Mouse (Mus musculus) thymus, postnatal 10 days (tissue): ENCODE results near the gene Vmo1.
"Not testable (repeated sequence)": the region's sequence is repeated elsewhere in the genome, so short reads cannot be mapped to it uniquely, and the experiment has no call there.

ENCODE experiments used
- DNase-seq, 2 experiments: peaks; one replicate each; pipeline ENCODE4 v3.0.0; 2021; ENCODE audit warnings: low spot score in 2 of 2

The Vmo1 gene

DNA sequence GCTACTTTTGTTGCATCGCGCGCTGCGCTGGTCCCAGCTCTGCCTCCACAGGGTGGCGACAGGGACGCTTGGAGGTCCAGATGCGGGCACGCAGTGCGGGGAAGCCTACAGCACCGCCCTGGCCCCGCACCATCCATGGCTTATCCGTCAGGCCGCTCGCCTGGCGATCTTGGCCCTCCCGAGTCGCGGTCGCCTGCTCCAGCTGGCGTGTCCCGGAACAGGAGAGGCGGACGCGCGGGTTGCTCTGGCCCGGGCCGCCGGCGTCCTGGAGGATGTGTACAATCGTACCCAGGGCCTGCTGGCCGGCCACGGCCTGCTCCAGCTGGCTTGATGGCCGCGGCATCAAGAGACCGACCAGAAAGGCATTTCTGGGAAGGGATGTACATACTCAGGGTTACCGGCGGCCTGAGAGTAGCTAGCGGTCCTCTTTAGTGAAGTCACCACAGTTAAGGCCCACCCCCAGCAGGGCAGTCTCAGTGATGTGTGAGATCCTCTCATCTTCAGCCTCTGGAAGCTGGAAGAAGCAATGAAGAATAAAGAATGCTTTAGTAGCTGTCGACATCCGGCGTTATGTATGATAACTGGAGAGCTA lies 5.9 kb upstream of the Vmo1 start:
- no peak for DNase-seq

DNA sequence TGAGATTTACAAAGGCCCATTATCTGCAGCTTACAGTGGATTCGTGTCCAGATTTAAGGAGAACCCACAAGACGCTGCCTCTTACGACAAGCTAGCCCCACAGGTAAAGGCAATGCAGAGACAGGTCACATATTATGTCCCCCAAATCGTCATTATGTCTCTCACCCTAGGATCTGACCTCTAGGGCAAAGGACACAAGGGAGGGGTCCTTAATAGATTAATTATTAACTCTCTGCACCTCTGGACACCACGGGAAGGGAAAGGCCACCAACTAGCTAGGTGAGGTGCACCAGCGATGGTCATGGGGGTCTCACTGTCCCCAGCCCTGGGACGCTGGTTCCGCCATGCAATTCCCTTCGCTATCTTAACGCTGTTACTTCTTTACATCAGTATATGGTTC lies 4.5 kb upstream of the Vmo1 start, which contains the start of gene Gltpd2:
Gene Gltpd2, plus strand, starts transcription at position 274 of the 400 bp plus-strand sequence.
- no peak for DNase-seq

DNA sequence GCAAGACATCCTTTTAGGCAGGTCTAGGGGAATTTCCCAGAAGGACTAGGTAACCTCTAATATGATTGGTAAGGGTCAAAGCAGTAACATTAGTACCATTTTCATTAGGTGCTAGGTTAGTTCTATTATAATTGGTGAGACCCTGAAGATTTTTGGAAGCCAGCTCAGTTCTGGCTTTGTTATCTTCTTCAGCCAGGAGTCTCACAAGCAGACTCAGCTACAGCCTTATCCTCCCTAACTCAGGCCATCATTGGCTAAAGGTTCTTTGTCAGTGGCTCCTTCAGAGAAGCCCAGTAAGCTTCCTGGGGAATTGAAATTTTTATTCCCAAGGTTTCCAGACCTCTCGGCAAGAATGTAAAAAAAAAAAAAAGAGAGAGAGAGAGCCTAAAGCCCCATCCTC lies 4.0 kb upstream of the Vmo1 start:
- no peak for DNase-seq

DNA sequence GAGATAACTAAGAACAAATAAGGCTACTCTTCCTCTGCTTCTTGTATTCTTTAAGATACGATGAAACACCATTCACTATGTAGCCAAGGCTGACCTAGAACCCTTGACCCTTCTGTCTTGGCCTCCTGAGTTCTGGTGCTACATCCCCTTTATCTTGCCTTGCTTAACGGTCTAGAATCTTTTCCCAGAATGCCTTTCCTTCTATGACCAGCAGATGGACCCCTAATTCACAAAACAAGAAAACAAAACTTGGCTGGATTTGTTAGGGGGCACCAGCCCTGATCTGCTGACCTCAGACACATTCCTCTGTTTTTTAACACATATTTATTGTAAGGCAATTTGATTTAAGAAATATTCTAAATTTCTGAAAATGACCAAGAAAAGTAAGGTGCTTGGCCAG lies 1.9 kb upstream of the Vmo1 start:
- DNase-seq: peak in 1 of 2 experiments; percentile 37

DNA sequence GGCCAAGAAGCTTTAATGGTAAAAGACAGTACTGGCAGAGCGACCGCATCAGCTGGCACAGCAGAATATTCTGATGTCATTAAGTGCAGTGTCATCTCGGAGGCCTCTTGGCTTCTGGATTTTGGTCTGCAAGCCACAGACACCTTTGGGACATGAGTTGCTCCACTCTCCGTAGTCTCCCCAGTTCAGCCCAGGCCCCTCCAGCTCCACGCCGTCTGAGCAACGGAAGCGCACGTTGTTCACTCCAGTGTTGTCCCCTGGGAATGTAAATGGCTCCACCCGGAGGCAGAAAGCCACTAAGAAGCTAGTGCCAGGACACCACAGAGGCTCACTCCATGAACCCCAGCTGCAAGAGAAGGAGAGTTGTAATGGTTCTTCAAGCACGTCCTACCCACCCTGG lies 896 bp downstream of the Vmo1 start:
- no peak for DNase-seq

DNA sequence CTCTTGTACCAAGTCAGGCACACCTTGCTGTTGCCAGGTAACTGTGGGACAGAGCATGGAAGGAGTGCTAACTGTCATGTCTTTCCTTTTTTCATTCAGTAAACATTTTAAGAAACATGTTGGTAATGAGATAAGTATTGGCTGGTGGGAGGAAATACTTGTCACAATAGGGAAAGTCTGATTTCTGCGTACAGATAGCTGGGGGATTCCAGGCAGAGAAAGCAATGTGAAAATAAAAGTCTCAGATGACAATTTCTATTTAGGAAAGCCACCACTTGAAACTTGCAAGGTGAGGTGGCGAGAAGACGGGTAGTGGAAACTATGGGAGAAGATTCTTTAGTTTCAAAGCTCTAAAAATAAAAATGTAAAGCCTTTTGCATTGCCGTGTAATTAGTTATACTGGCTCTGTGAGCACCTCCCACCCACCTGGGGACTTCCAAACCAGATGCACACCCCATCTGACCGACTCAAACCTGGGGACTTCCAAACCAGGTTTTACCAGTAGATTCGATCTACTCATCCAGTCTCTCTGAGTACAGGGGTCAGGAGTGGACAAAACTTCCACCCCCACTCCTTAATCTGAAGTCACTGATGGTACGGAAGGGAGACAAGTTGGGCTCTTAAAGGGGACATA lies 1.6 kb downstream of the Vmo1 start:
- DNase-seq: no peak

DNA sequence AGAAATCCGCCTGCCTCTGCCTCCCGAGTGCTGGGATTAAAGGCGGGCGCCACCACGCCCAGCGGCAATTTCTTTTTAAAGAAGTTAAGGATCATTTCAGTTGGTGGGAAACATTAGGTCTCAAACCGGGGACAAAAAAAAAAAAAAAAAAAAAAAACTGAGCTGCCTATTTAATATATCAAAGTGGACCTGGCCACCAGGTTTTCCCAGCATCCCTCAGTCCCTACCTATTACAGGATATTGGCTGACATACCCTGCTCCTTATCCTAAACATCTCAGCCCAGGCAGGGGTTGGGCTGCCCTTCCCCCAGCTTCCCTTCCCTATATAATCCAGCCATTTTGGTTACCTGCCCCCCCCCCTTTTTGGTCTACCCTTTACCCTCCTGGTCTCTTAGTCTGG lies 2.6 kb downstream of the Vmo1 start:
- DNase-seq: no peak

DNA sequence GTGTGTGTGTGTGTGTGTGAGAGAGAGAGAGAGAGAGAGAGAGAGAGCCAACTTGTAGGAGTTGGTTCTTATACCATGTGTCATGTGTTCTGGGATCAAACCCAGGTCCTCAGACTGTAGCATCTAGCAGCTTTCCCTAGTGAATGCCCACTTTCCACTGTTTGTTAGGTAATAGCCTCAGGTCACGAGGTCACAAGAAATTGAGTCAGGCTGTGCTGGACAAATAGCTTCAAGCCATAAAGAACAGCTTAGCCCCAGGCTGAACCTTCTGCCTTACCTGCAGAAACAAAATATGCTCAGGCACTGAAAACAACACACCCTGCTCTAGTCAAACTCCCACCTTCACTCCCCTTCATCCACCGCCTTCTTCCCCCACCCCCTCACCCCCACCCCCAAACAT lies 3.2 kb downstream of the Vmo1 start:
- no peak for DNase-seq

DNA sequence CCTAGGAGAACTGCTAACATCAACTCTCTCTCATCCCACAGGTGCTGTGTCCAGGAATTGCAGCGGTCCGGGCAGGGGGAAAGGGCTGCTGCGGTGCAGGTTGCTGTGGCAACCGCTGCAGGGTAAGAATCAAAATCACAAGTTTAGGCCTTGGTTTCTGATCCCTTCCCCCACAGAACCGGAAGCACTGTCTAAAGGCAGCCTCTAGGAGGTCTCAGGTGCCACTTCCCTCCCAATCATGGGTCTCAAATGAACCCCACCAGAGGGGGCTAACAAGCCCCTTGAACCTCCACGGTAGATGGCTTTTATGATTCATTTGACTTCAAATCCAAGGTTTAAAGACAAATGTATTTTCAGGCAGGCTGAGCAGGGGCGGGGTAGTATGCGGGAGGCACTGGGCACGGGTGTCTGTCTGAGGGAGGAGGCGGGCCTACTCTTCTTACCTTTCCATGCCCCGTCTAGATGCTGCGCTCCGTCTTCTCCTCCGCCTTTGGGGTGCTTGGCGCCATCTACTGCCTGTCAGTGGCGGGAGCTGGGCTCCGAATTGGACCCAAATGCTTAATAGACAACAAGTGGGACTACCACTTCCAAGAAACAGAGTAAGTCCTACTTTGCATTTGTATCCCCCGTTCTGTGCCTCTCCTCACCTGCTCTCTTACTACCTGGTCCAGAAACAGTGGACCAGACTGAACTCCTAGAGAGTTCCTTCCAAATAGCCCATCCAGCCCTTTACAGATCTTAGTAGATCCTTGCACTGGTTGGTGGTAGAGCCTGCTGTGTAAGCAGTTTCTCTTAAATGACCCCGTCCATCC lies 4.5 kb downstream of the Vmo1 start:
- peak; percentile 50 to 54 for DNase-seq

DNA sequence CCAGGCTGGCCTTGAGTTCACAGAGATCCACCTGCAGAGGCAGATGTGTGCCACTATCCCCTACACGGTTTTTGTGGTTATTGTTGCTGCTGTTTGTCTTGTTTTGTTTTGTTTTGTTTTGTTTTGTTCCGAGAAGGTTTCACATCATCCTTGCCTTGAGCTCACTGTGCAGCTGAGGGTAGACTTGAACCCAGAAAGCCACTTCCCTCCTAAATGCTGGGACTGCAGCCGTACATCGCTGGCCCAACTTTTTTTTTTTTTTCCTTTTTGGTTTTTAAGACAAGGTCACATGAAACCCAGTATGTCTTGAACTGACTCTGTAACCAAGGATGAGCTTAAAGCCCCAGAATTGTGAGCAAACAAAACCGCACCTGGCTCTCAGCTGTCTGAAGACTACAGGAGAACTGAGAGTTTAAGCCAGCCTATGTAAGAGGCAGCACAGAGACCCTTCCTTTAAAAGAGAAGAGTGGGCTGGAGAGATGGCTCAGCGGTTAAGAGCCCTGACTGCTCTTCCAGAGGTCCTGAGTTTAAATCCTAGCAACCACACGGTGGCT lies 7.4 kb downstream of the Vmo1 start:
- DNase-seq: peak; percentile 37 to 56

DNA sequence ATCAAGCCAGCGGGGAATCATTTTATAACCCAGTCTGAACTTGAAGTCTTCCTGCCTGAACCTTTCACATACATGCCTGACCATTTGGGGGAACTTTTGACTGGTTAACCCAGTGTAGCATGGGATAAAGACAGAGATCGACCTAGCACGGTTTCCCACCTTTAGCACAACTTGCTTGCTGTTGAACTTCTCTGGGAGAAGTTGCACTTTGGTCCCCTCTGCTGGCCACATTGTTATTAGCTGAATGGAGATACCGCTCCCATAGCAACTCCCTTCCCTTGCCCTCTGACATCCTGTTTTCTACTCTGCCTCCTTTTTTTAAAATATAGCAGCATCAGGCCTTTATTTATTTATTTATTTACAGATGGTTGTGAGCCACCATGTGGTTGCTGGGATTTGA lies 8.0 kb downstream of the Vmo1 start:
- DNase-seq: peak; percentile 79 to 85

DNA sequence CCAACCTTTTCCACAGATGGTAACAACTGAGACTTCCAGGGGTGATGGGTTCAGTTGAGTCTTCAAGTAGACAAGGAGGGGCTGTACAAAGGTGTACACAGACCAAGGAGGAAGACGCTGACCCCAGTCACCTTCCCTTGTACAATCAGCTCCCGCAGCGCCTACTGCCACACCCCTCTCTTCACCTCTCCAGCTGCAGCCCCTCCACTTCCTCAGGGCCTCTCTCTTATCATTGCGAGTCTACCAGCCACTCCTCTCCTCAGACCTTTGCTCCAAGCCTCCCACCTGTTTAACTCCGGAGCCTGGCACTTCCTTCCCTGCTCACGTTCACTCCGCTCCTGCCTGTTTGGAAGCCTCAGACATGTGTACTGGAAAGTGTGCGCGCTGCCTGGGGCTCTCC lies 9.4 kb downstream of the Vmo1 start, which contains the start of gene Tm4sf5:
Gene Tm4sf5, plus strand, starts transcription at position 275 of the 400 bp plus-strand sequence.
- DNase-seq: no peak

DNA sequence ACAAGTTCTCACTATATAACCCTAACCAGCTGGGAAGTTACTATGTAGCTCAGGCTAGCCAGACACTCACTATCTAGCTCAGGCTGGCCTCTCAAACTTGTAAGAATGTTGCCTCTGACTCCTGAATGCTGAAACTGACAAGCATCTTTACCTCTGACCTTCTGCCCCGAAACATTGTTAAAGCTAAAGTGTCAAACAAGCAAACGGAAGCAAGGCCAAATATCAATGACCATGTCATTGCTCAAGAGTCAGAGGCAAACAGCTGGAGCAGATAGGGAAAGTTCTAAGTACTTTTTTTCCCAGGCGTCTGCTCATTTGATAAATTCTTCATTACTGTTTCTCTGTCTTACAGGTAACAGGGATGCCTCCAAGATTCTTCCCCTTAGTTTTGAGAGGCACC lies 12.4 kb downstream of the Vmo1 start:
- DNase-seq: no peak

DNA sequence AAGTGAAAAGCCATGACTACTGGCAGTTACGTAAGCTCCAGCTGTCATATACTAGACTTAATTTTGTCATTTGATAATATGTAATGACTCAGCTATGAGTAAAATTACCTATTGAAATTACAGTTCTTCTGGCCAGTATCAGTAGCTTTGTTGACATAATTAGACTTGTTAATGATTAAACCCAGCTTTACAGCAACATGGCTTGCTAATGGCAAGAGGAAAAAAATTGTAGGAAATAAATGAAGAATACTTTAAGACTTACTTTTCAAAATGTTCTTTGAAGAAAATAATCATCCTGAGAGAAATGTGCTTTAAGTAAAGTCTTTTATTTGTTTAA lies 14.0 kb downstream of the Vmo1 start:
- no peak for DNase-seq

DNA sequence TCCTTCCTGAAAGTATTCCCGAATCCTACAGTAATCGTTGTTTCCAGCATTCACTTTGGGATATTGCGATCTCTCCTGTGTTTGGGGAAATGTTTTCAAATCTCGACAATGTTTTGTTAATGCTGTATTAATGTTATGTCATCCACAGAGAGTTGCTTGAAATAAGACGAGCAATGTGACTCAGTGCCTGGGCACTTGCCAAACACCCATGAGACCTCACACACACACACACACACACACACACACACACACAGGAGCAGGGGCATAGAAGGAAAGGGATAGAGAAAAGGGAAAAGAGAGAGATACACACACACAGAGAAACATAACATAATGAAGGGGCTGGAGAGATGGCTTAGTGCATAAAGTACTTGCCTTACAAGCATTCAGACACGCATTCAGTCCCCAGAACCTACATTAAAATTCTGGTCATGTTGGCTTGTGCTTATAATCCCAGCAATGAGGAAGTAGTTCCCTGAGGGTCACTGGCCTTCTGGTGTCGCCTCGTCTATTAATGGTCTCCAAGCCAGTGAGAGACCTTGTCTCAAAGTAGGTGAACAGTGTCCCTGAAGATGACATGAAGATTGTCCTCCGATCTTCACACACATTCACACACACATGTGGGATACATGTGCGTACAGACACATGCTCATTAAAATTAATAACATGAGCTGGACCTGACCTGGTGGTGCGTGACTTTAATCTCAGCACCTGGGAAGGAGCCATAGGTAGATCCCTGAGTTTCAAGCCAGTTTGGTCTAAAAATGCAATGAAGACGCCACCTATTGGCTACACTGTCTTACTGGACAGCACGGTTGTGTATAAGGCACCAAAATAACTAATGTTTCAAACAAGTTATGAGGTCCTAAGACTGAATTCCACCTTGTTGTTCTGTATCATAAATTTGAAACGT lies 14.6 kb downstream of the Vmo1 start:
- no peak for DNase-seq

DNA sequence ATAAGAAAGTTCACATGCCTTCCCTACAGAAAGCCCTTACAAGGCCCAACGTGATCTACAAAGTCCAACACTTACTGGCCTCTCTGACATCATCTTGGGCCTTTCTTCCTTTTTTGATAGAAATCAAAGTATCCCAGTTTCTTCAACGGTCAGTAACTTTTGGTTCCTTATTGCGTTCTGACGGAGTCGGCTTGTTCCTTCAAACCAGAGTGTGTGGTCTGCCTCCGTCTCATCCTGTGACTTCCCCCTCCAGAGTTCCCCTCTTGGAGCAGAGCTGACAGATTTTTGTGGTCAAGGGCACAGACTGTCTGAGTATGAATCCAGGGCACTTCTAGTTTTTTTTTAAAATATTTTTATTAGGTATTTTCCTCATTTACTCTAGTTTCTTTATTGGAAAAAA lies 24.7 kb downstream of the Vmo1 start:
- no peak for DNase-seq

DNA sequence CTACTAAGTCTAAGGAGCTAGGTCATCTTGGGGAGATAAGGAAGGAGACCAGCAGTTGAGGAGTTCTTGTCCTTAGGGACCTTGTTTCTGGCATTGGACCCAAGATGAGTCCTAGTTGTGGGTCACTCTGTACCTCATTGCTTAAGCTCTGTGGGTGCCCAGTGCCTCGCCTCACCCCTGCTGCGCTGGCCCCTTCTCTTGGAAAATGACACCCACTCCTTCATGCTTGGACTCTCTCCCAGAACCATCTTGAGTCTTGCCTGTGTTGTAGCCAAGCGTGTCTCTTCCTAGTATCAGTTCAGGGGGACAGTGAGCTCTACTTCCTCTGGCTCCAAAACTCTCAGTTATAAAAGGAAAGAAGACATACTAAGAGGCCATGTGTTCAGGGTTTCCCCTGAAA lies 25.3 kb downstream of the Vmo1 start:
- DNase-seq: no peak

DNA sequence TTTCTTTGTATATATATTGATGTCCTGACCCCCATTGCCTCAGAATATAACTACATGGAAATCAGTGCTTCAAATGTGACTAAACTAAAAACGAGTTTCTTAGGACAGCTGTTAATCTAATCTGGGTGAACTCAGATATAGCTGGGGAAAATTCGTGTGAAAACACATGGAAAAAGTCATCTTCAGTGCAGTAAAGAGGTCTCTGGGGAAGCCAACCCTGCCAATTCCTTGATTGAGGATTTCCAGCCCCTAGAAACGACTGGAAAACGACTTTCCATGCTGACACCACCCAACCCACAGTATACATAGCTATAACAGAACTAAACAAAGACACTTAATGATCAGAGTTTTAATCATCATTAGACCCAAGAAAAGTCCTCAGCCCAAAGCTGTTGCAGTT lies 26.6 kb downstream of the Vmo1 start:
- DNase-seq: no peak

DNA sequence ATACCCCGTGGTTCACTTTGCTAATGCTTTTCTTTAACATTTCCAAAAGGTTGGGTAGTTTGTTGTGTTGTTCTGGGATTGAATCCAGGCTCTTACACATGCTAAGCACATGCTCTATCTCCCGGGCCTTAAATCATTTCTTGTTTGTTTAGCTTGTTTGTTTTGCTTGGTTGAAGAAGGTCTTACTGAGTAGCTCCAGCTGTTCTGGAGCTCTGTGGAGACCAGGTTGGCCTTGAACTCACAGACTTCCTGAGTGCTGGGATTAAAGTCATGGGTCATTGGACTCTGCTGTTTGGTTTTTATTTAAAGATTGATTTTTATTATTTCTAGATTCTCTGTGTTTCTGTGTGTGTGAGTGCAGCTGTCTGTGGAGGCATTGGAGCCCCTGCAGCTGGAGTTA lies 28.9 kb downstream of the Vmo1 start:
- DNase-seq: no peak

DNA sequence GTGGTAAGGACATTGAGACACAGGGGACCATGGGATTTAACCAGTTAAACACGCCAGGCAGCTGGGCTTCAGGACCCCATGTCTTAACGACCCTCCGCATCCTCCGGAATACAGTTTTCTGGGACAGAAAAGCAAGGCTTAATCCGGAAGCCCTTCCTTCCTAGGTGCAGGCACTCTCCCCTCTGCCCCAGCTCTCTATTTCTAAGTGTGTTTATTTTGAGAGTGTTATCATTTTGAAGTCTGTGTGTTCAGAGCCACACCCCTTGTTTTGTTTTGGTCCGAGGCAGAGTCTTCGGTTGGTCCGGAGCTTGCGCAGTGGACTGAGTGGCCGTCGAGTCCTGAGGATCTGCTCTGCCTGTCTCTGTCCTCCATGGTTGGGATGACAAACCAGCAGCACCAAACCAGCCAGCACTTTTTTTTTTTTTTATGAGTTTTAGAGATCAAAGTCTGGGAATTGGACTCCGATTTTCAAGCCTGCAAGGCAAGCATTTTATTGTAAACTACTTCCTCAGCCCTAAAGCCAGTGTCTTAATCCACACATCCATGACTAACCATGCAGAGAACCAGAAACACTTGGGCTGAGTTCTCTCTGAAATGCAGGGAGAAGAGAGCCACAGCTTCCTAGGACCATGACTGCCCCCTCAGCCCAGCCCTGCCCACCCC lies 39.4 kb downstream of the Vmo1 start:
- no peak for DNase-seq

DNA sequence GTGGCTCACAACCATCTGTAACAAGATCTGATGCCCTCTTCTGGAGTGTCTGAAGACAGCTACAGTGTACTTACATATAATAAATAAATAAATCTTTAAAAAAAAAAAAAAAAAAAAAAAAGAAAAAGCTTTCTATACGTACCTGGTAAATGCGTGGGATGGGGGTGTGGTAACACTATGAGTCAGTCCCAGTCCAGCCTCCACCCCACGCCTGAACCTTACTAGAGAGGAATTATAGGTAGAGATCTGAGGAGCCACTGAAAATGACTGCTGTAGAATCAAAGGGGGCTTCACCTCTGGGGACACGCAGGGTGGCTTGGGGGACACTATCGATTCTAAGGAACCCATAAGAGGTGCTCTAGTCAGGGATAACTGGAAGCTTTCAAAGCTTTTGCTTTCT lies 41.1 kb downstream of the Vmo1 start:
- DNase-seq: not testable (repeated sequence)
